Mouse (Mus musculus) heart, postnatal 0 days (tissue): ENCODE results near the gene Igf1r.

Source experiments
- CTCF ChIP-seq: IDR thresholded peaks from 2 replicates; pipeline ENCODE4 v1.5.1; 2016; ENCODE audit warnings: antibody characterized with exemption, control low read depth, low read depth
- EP300 ChIP-seq: IDR thresholded peaks from 2 replicates; pipeline ENCODE4 v1.6.1; 2016; ENCODE audit warnings: antibody characterized with exemption, low read depth

GRCm38 (mm10) chr7:68262612-68263200 lies 310.1 kb downstream of the Igf1r start:
- TF ChIP-seq CTCF (no peak), EP300 (no peak)
